Comparison of ENCODE assay signal across 8 mouse cellular contexts in the genomic region with DNA sequence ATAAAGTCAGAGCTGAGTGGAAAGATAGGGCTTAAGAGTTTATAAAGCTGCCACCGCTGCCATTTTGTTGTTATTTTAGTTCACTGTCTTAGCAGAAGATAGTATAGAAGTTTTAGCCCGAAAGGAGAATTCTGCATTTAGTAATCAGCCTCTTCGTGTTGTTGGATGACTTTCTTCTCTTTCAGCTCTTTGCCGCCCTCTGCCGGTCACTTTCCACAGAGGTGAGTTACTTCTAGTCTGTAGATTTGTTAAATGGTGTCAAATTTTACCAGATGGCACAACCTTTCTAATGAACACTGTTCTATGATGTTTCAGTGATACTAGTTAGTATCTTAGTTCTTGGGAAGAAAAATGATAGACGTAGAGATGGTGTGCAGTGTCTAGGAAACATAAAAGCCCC. TPM values are rescaled to one million over a fixed set of nuclear protein-coding genes. Genes with fewer than 3 reads are reported as not detected.
A peak's percentile ranks its signal among the peaks of the same experiment; 100 is the strongest.
DNase-seq lines count a peak whose midpoint lies in the region; ATAC-seq and TF ChIP-seq lines count a peak whose summit lies in the region.

No protein-coding gene starts in this region.

- 25% methylated on average over 6 of the region's 6 CpGs for WGBS in thymus, adult 2 months

- no peaks in the 10 kb centered on the region for H3K27me3 ChIP-seq in thymus, adult 2 months (ENCODE audit: control insufficient read depth, insufficient read depth, low read length)

- peak; percentile 73 for TF ChIP-seq CTCF in gastrocnemius, adult 2 months (IDR thresholded peaks at IDR 0.05)
- no peak for TF ChIP-seq CTCF in thymus, adult 2 months (IDR thresholded peaks at IDR 0.05; ENCODE audit: borderline replicate concordance, control insufficient read depth, extremely low read depth, insufficient read depth, low read length, poor library complexity)

- TF ChIP-seq POLR2A in thymus, adult 2 months (IDR thresholded peaks at IDR 0.05; ENCODE audit: control insufficient read depth, extremely low read depth, insufficient read depth, low read length, poor library complexity) = no peak

- no peak overlapping the region for H3K27ac ChIP-seq in gastrocnemius, adult 2 months
- H3K27ac ChIP-seq in thymus, adult 2 months (ENCODE audit: control insufficient read depth, insufficient read depth, low read length) = no peak overlapping the region

- ATAC-seq in megakaryocyte progenitor cell, adult 5-6 weeks (replicated peaks; ENCODE audit: poor library complexity) = peak; percentile 78

- H3K36me3 ChIP-seq in thymus, adult 2 months (ENCODE audit: control insufficient read depth, insufficient read depth, low read length) = no peaks in the 10 kb centered on the region

- H3K4me1 ChIP-seq in thymus, adult 2 months (replicated peaks; ENCODE audit: control insufficient read depth, insufficient read depth, low read length) = no peaks in the 10 kb centered on the region

- DNase-seq in left cerebral cortex, adult 18-20 months (ENCODE audit: low spot score in 2 of 2) = peak; percentile 62 to 83
- DNase-seq in left cerebral cortex, adult 11 months (ENCODE audit: low spot score) = no peak
- DNase-seq in MEL-GATA-1-ER (ENCODE audit: extremely low read depth, low read depth) = peak; percentile 70
- peak; percentile 72 for DNase-seq in cerebellum, adult 18-20 months
- DNase-seq in gastrocnemius, adult 2 months = peak; percentile 77
- DNase-seq in layer of hippocampus, adult 9-11 months = peak; percentile 33
- peak; percentile 81 for DNase-seq in thymus, adult 2 months

- H3K4me3 ChIP-seq in gastrocnemius, adult 2 months = no peak overlapping the region
- H3K4me3 ChIP-seq in thymus, adult 2 months (ENCODE audit: control insufficient read depth, insufficient read depth, low read length) = no peak overlapping the region

- intact Hi-C loops in gastrocnemius, adult 2 months (cut with DNase I) = no loop called here

RNA-seq across cellular contexts. Expression of a gene that starts 7.7 kb away (rescaled TPM):
- 10 to 100 TPM; 14.9 to 17.8 TPM for total RNA-seq in left cerebral cortex, adult 18-20 months (2021)
- 10 to 100 TPM; 14.9 to 17.8 TPM for total RNA-seq in gastrocnemius, adult 2 months (2021)
- total RNA-seq in megakaryocyte progenitor cell, adult 5-6 weeks (2015) = 14.0 and 15.4 TPM in 2 replicates
- total RNA-seq in megakaryocyte progenitor cell, adult 5-6 weeks (2017) = 13.6 and 42.0 TPM in 2 replicates
- polyA plus RNA-seq in thymus, adult 2 months (2012; rRNA removed) = 17.3 and 17.4 TPM in 2 replicates

RNA-seq across cellular contexts. Expression of a gene that starts 7.7 kb away (rescaled TPM):
- 1 to 10 TPM; 5.1 to 6.7 TPM for total RNA-seq in left cerebral cortex, adult 18-20 months (2021)
- 10 to 100 TPM; 16.5 to 17.6 TPM for total RNA-seq in gastrocnemius, adult 2 months (2021)
- total RNA-seq in megakaryocyte progenitor cell, adult 5-6 weeks (2015) = 38.6 and 39.0 TPM in 2 replicates
- 18.1 and 28.1 TPM in 2 replicates for total RNA-seq in megakaryocyte progenitor cell, adult 5-6 weeks (2017)
- polyA plus RNA-seq in thymus, adult 2 months (2012; rRNA removed) = 5.4 and 5.5 TPM in 2 replicates

RNA-seq across cellular contexts. Expression of a gene that starts 21.5 kb away (rescaled TPM):
- under 1 TPM; 0.05 TPM for total RNA-seq in left cerebral cortex, adult 18-20 months (2021)
- not detected for total RNA-seq in gastrocnemius, adult 2 months (2021)
- 4.1 and 7.2 TPM in 2 replicates for total RNA-seq in megakaryocyte progenitor cell, adult 5-6 weeks (2015)
- 1.6 and 2.4 TPM in 2 replicates for total RNA-seq in megakaryocyte progenitor cell, adult 5-6 weeks (2017)
- polyA plus RNA-seq in thymus, adult 2 months (2012; rRNA removed) = 0.46 and 1.1 TPM in 2 replicates
